ENCODE assay signal across 8 mouse cellular contexts in genomic region chr7:73481094-73481493, GRCm38 (mm10).
"Had no signal": no experiment of that assay in that cellular context is flagged by ENCODE, and none has a peak within 500 bp of the region (broad histone marks: within the 10 kb centered on the region; RNA-seq: fewer than 3 reads in every experiment).

No protein-coding gene starts in this region.

- H3K4me2 ChIP-seq: limb, embryonic 13.5 days; midbrain, embryonic 13.5 days; neural tube, embryonic 15.5 days had no signal

- H3K9ac ChIP-seq: limb, embryonic 13.5 days; liver, embryonic 14.5 days; midbrain, embryonic 13.5 days; neural tube, embryonic 15.5 days had no signal

- DNase-seq: kidney, postnatal 14 days; lung, postnatal 36 days; right cerebral cortex, adult 18-20 months; right cerebral cortex, postnatal 25 days had no signal

- ATAC-seq: midbrain, embryonic 13.5 days had no signal

- H3K9me3 ChIP-seq: limb, embryonic 13.5 days; midbrain, embryonic 13.5 days; neural tube, embryonic 15.5 days had no signal

- H3K4me1 ChIP-seq: limb, embryonic 13.5 days; midbrain, embryonic 13.5 days had no signal

- H3K27me3 ChIP-seq: limb, embryonic 13.5 days; midbrain, embryonic 13.5 days; neural tube, embryonic 15.5 days had no signal

- H3K4me3 ChIP-seq: limb, embryonic 13.5 days; midbrain, embryonic 13.5 days; neural tube, embryonic 15.5 days had no signal

- H3K27ac ChIP-seq: limb, embryonic 13.5 days; liver, embryonic 14.5 days; midbrain, embryonic 13.5 days; neural tube, embryonic 15.5 days had no signal
